Mouse (Mus musculus) granulocyte monocyte progenitor cell, adult 5-6 weeks (primary cell): ENCODE data around the gene Arid5b. TPM values are rescaled to one million over a fixed set of nuclear protein-coding genes. Genes with fewer than 3 reads are reported as not detected.

ENCODE experiments used
- ATAC-seq: replicated peaks from 2 replicates; pipeline ENCODE4 v1.8.0; 2016; ENCODE audit warnings: mild to moderate bottlenecking, moderate TSS enrichment, inconsistent platforms; ENCODE audit not compliant: poor library complexity, severe bottlenecking
- total RNA-seq, 2 experiments: library from RNA; stranded (forward) in 1 of 2; stranded (reverse) in 1 of 2; fragments of 200-712, 200-1000 nt in 1 of 2; fragments of >200 nt in 1 of 2; fragmentation: Nextera tagmentation in 1 of 2; gene quantifications; 2 replicates each; pipeline ENCODE4 v1.2.3; 2014 to 2017

The Arid5b gene
- total RNA-seq, 2 experiments from 2014 or later, result 14.8 to 28.4 TPM

DNA sequence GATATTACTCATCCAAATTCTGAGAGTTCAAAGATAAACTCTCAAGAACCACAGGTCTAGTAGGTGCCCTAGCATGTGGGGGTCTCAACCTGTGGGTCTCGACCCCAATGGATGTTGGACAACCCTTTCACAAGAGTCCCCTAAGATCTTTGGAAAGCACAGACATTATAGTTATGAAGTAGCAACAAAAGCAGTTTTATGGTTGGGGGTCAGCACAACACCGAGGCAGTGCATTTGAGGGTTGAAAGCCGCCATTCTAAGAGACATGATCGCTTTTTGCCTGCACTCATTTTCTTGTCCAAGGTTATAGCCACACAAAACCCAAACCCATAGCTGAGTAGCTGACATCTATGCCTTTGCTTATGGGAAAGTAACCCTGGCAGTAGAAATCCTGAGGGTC, 105.6 kb downstream of the Arid5b start:
- no peak for ATAC-seq

- peak; percentile 56 for ATAC-seq
These were observed 106.6 kb downstream of the Arid5b start for GRCm38 (mm10) chr10:68171974-68172373.

DNA sequence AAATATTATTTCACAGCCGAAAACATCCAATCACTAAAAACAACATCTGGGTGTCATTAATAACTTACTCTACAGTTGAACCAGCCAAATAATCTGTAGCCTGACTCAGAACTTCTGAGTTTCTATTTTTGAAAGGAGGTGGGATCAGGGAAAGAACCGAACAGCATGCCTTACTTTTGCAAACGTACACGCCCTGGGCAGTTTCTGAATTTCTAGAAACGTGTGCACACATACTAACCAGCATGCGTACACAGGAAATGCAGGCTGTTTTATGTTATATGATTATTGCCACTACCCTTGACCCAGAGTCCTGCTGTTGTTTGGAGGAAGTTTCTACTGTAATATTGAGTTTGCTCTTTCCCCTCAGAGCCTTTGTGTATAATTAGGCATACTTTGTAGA, 109.9 kb downstream of the Arid5b start:
- ATAC-seq, result no peak

- no peak for ATAC-seq
These were observed 110.4 kb downstream of the Arid5b start for GRCm38 (mm10) chr10:68168141-68168540.

GRCm38 (mm10) chr10:68167118-68167517, 111.4 kb downstream of the Arid5b start:
- no peak for ATAC-seq

- peak; percentile 35; the same call in 1 of the 2 replicates for ATAC-seq
These were observed 111.8 kb downstream of the Arid5b start for GRCm38 (mm10) chr10:68166695-68167086.

DNA sequence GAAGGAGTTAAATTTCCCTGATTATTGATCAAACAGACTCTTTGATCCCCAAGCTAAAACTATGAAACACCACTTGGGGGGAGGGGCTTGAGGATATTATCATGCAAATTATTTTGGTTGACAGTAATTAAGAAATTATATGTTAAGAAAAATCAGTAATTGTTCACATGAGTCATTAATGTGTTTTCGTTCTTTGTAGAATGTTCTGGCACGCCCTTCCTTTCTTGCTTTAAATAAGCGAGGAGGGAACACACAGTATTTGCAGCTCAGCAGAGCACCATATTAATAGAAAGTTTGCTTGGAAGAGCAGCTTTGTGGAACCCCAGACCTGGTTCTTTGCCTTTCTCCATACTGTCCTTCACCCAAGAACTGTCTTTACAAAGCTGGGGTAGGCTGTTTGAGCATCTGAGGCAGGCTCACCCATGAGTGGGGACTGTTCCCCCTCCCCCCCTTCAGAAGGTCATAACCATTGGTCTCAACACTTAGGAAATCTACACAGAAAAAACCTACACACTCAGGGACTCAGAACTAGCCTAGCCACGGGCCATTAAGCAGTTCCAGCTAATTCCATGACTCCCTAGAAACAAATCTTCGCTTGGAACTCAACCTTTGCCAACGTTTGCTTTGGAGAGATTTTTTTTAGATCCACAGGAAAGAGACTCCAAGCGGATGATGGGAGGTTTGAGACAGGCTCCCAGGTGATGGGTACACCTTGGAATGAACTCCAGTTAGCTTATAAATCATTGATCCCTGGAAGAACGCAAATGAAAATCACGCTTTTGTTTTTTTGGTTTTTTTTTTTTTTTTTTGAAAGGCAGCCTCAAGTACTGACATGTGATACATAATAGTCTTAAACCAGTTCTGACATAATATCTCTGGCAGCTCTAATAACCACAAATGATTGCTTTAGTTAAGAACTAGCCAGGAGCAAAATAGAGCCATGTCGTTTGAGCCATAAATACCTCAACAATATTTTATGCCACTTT, 112.5 kb downstream of the Arid5b start:
- ATAC-seq, result no peak

- ATAC-seq, result no peak
These were observed 113.5 kb downstream of the Arid5b start for GRCm38 (mm10) chr10:68164723-68165706.

GRCm38 (mm10) chr10:68164137-68164536, 114.4 kb downstream of the Arid5b start:
- no peak for ATAC-seq

- ATAC-seq, result peak; percentile 33; the same call in 1 of the 2 replicates
These were observed 118.8 kb downstream of the Arid5b start for GRCm38 (mm10) chr10:68159759-68160158.

DNA sequence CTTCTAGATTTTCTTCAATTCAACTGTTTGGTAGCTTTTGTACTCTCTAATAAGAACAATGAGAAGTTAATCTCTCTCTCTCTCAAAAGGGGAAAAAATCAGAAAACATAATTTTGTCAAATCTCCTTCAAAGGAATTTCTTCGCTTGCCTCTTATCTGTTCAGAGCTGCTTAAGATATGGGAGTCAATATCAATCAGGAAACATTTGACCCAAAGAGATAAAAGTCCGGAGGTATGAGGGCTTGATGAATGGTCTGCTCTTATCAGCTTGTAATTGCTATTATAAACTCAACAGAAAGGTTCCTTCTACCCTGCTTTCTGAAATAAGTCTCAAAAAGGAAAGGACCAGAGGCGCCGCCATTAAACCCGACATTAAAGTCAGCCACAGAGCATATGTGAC, 120.0 kb downstream of the Arid5b start:
- no peak for ATAC-seq

- no peak for ATAC-seq
These were observed 121.0 kb downstream of the Arid5b start for GRCm38 (mm10) chr10:68157511-68157910.

- no peak for ATAC-seq
These were observed 121.8 kb downstream of the Arid5b start for GRCm38 (mm10) chr10:68156646-68157245.

- no peak for ATAC-seq
These were observed 122.4 kb downstream of the Arid5b start for GRCm38 (mm10) chr10:68156159-68156558.

DNA sequence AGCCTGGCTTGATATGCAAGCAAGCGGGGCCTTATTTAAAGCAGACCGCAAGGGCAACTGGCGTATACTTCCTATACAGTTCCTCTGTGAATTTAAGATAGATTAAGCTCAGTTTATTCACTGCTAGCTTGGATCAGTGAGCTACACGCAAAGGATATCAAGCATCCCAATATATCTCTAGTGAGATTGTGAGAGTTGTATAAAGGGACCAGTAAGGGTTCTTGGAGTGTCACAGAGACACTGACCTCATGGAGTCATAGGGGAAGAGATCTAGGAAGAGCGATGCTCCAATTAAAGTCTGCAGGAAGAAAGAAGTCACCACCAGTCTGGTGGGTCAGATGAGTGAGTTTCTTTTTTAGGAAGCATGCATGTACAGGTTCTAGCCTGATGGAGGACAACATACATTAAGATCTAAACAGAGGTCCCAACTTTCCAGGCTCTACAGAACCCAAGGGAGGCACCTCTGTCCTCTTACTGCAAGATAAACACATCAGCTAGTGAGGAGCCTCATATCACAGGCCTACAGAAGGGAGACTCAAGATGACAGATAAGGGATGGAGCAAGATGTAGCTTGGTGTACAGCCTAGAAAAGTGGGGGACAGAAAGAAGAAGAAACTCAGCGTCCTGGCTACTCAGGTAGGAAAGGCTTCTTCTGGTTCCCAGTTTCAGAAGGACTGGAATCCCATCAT, 123.0 kb downstream of the Arid5b start:
- no peak for ATAC-seq

DNA sequence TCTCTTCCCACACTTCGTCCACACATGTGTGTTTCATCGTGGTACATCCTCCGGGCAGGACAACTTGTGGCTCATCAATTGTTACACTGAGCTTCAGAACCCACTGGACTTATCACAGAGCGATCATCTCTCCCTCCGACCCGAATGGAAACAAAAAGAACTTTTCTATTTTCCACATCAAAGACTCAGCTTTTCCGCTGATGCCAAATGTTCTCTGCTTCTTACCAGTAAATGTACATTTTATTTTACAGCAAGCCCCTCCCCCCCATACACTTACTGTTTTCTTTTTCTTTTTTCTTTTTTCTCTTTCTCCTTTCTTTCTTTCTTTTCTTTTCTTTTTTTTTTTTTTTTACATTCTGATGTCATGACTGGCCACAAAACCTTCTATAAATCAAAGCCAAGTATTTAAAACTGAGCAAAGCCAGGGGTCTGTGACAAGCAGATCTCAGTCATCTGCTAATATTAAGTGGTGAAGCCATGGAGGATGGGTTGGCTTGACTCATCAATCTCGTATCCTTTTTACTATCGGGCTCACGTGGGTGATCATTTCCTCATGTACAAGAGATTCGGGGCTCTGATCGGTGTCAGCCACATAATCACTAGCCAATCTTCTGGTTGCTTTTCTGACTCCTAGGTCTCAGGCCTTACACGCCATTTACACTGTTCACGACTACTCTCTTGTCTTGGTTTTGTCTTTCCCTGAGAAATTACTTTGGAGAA, 124.3 kb downstream of the Arid5b start:
- ATAC-seq, result no peak

- ATAC-seq, result no peak
These were observed 125.0 kb downstream of the Arid5b start for GRCm38 (mm10) chr10:68153344-68154045.

GRCm38 (mm10) chr10:68148495-68148894, 130.0 kb downstream of the Arid5b start:
- ATAC-seq, result no peak
